Mouse (Mus musculus): ENCODE data around the gene Zfp319. TPM values are rescaled to one million over a fixed set of nuclear protein-coding genes. Genes with fewer than 3 reads are reported as not detected.

Gene Zfp319
- polyA plus RNA-seq, 1 experiment from 2014 or later, result 4.8 TPM

DNA sequence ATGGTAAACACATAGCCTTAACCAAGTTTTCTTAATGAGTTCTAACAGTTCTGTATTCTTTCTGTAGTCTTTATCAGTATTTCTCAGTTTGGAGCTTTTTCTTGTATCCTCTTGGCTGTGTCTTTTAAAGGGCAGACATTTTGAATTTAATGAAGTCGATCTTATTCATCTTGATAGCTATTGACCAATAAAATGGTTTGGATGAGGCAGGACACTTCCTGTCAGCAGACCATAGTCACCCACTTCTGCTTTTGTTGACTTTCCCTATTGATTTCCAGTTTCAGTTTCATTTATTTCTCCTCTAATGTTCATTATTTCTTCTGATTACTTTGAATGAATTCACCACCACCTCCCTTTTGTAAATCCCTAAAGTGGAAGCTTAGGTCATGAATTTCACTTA is 4.0 kb upstream of the Zfp319 start:
- Histone ChIP-seq H3K27ac (peak overlapping the region; percentile 86), H3K4me3 (ENCODE audit: inconsistent target) (peak overlapping the region; percentile 14; the same call in 1 of the 2 replicates), H3K79me2 (ENCODE audit: inconsistent target) (peaks cover 84% of the 10 kb centered on the region), H3K36me3 (ENCODE audit: inconsistent target) (peaks cover 51% of the 10 kb centered on the region)
- WGBS (ENCODE audit: missing documents), result 0% methylated on average over 1 of the region's 1 CpGs

DNA sequence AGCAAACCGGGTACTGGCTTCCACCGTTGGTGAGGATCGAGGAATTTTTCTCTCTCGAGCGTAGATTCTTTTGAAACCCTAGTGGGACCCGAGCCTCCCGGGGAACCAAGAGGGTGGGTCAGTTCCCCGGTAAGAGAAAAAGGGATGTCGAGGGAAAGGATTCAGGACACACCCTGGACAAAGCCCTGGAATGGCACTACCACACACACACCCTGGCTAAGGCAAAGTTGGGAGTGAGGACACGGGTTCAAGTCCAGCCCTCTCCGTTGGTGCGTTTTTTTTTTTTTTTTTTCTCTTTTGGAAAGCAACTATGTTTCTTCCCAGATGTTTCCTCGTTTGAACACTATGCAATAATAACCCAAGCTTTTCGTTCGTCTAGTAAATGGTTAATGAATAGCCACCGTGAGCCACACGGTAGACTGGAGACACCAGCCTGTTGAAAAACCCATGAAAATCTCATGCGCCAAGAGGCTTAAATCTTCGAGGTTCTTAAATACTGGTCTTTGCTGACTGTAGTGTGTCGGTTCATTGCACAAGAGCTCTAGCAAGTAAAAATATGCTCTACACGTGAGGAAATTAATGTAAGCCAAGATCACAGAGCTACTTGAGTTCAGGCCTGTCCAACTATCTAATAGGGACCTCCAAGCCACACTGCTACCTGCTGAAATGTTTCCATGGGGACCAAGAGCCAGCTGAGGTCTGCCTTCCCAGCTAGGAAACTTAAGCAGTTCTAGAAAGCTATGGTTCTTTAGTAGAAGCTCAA is 868 bp upstream of the Zfp319 start:
- H3K27ac ChIP-seq, result peak overlapping the region; percentile 76
- WGBS (ENCODE audit: missing documents), result 11% methylated on average over 21 of the region's 21 CpGs
- H3K4me3 ChIP-seq (ENCODE audit: inconsistent target), result peak overlapping the region; percentile 87
- H3K79me2 ChIP-seq (ENCODE audit: inconsistent target), result peaks cover 84% of the 10 kb centered on the region
- H3K36me3 ChIP-seq (ENCODE audit: inconsistent target), result peaks cover 26% of the 10 kb centered on the region

DNA sequence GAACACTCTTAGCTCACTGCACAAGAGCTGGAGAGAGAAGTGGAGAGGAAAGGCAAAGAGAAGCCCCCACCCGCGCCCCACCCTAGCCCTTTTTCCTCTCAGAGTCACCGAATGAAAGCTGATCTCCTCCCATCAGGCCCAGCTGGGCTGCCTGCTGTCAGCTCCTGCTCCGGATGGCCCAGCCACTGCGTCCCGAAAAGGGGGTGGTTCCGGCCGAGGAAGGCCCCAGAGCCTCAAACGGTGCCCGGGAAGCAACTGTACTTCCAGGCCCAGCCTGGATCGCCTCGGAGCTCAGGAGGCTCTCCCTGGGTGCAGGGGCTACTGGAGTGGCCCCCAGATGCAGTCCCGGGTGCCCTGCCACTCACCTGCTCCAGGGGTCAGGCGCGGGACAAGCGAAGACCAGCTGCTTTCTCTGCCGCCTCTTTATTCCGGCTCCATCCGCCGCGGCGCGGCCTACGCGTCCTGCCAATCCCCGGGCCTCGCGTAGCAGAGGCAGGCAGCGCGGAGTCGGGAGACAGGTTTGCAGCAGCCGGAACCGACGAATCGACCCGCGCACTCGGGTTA is 512 bp downstream of the Zfp319 start:
- peak overlapping the region; percentile 82 for H3K4me3 ChIP-seq (ENCODE audit: inconsistent target)
- peaks cover 34% of the 10 kb centered on the region for H3K36me3 ChIP-seq (ENCODE audit: inconsistent target)
- 1% methylated on average over 38 of the region's 38 CpGs for WGBS (ENCODE audit: missing documents)
- H3K79me2 ChIP-seq (ENCODE audit: inconsistent target), result peaks cover 74% of the 10 kb centered on the region
- H3K27ac ChIP-seq, result peak overlapping the region; percentile 52

DNA sequence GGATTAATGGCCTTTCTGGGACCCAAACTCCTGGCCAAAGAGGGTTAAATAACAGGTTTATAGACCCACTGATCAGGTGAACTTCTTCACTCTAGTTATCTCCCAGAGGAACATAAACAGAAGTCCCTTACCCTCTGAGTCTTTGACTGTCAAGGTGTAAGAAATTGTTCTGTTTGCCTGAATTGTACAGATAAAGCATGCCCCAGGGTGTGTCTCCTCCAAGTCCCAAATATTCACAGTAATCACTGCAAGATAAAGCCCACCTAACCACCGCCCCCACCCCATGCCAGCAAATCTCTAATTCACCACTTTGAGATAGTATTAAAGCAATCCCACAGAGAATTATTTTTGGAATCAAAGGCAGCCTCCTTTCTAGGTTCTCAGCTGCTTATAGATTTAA is 1.4 kb downstream of the Zfp319 start:
- Histone ChIP-seq H3K36me3 (ENCODE audit: inconsistent target) (peaks cover 42% of the 10 kb centered on the region), H3K79me2 (ENCODE audit: inconsistent target) (peaks cover 72% of the 10 kb centered on the region), H3K27ac (0 out of 2 replicates have a peak overlapping the region, but pooled peaks have one; percentile 52), H3K4me3 (ENCODE audit: inconsistent target) (peak overlapping the region; percentile 82)
- WGBS (ENCODE audit: missing documents), result 75% methylated on average over 1 of the region's 1 CpGs

DNA sequence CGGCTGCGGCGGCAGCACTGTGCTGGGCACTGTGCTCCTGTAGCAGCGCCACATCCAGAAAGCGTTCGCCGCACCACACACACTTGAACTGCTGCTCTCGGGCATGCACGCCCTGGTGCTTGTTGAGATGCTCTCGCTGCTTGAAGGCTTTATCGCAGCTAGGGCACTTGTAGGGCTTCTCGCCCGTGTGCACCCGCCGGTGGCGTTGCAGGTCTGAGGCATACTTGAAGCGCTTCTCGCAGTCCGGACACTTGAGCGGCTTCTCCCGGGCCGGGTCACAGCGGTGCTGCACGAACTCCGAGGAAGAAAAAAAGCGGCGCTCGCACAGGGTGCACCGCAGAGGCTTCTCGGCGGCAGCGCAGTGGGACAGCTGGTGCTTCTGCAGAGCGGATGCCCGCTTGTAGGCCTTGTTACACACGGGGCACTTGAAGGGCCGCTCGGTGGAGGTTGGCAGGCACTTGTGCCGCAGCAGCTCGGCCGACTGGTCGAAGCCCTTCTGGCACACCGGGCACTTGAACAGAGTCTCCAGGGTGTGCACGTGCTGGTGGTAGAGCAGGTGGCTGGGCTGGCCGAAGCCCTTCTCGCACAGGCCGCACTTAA is 3.8 kb downstream of the Zfp319 start:
- H3K36me3 ChIP-seq (ENCODE audit: inconsistent target), result peaks cover 34% of the 10 kb centered on the region; the same call in 1 of the 2 replicates

DNA sequence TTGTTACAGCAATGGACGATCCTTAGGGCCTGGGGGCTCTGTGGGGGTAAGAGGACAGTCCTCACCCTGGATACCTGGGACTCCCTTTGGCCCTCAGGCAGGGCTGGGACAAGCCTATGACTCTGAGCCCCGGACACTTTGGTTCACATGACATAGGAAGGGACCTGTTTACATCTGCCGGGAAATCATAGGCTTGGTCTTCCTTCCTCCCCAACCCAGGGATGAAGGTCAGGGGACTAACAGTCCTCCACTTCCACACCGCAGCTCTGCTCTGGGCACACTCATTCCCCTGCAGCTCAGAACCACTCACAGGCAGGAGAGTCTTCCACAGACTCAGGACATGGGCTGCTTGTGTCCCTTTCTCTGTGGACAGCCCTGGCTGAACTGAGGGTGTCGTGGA is 4.9 kb downstream of the Zfp319 start:
- no peak overlapping the region for H3K27ac ChIP-seq
- H3K36me3 ChIP-seq (ENCODE audit: inconsistent target), result peaks cover 34% of the 10 kb centered on the region; the same call in 1 of the 2 replicates
- H3K79me2 ChIP-seq (ENCODE audit: inconsistent target), result peaks cover 42% of the 10 kb centered on the region
- H3K4me3 ChIP-seq (ENCODE audit: inconsistent target), result no peak overlapping the region
- WGBS (ENCODE audit: missing documents), result 85% methylated on average over 5 of the region's 5 CpGs

More for the DNA sequence above, 3.8 kb downstream of the Zfp319 start:
- no peak overlapping the region for H3K27ac ChIP-seq
- WGBS (ENCODE audit: missing documents), result 95% methylated on average over 44 of the region's 46 CpGs
- no peak overlapping the region for H3K4me3 ChIP-seq (ENCODE audit: inconsistent target)
- H3K79me2 ChIP-seq (ENCODE audit: inconsistent target), result peaks cover 49% of the 10 kb centered on the region

DNA sequence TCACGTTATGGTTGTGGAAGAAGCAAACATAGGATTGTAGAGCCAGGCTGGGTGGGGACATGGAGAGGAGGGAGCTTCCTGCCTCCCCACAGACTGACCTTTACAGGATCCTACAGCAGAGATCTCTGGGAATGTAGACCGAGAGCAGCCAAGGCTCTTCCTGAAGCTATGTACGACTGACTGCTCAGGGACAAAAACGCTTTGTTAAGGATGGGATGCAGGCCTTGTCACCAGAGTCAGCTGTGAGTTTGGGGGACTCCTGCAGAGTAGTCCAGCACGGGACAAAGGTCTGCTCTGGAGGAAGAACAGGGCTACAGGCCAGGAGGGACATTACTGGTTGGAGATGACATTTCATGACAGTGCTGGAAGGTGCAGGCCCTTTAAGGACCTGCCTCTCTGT is 7.1 kb downstream of the Zfp319 start:
- H3K79me2 ChIP-seq (ENCODE audit: inconsistent target), result peaks cover 24% of the 10 kb centered on the region
- 85% methylated on average over 5 of the region's 5 CpGs for WGBS (ENCODE audit: missing documents)
- peaks cover 34% of the 10 kb centered on the region; the same call in 1 of the 2 replicates for H3K36me3 ChIP-seq (ENCODE audit: inconsistent target)
- no peak overlapping the region for H3K27ac ChIP-seq
- no peak overlapping the region for H3K4me3 ChIP-seq (ENCODE audit: inconsistent target)

DNA sequence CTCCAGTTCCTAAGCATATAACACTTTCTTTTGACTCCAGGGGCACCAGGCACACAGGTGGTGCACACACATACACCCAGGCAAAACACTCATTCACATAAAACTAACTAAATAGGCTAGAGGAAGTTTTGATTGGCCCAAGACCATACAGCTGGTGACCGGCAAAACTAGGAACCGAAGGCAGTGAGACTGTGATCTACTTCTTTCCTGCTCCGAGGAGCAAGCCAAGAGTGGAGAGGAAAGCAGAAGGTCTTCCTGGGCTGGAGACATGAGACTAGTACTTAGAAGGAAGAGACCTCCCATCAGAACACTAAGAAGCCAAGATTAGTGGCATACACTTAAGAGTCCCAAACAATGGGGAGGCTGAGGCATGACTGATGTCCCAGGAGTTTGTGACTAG is 8.5 kb downstream of the Zfp319 start:
- H3K36me3 ChIP-seq (ENCODE audit: inconsistent target), result peaks cover 29% of the 10 kb centered on the region; the same call in 1 of the 2 replicates
- 65% methylated on average over 3 of the region's 3 CpGs for WGBS (ENCODE audit: missing documents)
- no peak overlapping the region for H3K27ac ChIP-seq
- no peak overlapping the region for H3K4me3 ChIP-seq (ENCODE audit: inconsistent target)
- peaks cover 10% of the 10 kb centered on the region; the same call in 1 of the 2 replicates for H3K79me2 ChIP-seq (ENCODE audit: inconsistent target)

DNA sequence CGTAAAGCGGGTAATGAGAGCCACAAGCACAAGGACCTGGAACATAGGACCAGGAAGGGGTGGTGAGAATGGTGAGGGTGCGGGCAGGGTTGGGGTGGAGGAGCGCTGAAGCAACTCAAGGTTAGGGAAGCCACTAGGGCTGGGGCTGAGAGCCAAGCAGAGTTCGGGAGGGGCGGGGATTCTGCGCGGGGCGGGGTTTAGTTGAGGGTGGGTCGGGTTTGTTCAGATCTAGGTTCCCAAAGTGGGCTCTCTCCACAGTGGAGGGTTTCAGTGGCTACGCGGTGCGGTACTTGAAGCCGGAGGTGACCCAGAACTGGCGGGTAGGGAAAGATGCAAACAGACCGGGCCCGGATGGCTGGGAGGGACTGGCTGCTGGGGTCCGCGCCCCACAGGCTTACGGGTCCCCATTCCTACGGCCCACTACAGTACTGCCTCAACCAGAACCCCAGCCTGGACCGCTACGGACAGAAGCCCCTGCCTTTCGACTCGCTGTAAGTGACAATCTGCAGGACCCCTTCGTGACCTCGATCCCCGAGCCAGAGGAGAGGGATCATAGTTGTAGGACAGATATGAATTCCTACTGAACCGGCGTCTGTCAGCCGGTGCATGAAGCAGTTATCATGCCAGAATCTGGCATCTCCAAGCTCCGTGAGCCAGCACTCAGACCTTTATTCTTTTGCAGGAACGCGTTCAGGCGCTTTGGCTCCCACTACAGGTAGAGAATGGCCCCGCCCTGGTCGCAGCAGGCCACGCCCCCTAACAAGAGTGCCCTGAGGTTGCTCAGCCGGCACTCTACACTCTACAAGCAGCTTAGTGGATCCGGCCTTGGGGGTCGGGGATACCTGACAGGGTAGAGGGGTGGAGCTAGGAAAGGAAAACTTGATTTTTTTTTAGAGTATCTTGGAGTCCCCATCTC is 11.3 kb downstream of the Zfp319 start:
- peaks cover 8% of the 10 kb centered on the region; the same call in 1 of the 2 replicates for H3K36me3 ChIP-seq (ENCODE audit: inconsistent target)
- peak overlapping the region; percentile 21 for H3K4me3 ChIP-seq (ENCODE audit: inconsistent target)
- H3K79me2 ChIP-seq (ENCODE audit: inconsistent target), result no peaks in the 10 kb centered on the region
- no peak overlapping the region for H3K27ac ChIP-seq
- WGBS (ENCODE audit: missing documents), result 5% methylated on average over 41 of the region's 41 CpGs

DNA sequence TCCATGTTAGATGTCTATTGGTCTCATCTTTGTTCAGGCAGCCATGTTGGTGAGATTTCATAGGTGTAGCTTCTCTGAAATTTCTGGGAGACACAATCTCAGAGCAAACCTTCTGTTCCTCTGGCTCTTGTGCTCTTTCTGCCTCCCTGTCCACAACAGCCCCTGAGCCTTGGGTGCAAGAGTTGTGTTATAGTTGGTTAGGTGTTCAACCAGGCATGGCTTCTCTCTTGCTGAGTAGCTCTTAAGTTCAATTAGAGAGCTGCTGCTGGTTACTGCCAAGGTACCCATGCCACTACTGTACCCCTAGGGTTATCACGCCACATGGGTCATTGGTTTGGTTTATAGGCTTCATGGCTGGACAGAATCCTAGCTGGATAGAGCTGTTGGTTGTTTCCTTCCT is 16.4 kb downstream of the Zfp319 start:
- Histone ChIP-seq H3K4me3 (ENCODE audit: inconsistent target) (no peak overlapping the region), H3K79me2 (ENCODE audit: inconsistent target) (no peaks in the 10 kb centered on the region), H3K36me3 (ENCODE audit: inconsistent target) (no peaks in the 10 kb centered on the region), H3K27ac (no peak overlapping the region)
- WGBS (ENCODE audit: missing documents), result 91% methylated on average over 1 of the region's 1 CpGs

DNA sequence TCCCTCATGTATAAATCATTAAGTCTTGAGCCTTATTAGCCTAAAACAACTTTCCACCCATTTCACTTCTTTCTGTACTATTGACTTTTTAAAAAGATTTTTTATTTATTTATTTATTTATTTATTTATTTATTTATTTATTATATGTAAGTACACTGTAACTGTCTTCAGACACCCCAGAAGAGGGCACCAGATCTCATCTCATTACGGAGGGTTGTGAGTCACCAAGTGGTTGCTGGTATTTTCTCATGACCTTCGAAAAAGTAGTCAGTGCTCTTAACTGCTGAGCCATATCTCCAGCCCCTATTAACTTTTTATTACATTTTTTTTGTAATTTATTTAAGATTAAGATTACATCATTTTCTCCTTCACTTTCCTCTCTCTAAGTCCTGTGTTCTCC is 17.0 kb downstream of the Zfp319 start:
- no peak overlapping the region for H3K27ac ChIP-seq
- WGBS (ENCODE audit: missing documents), result 28% methylated on average over 2 of the region's 2 CpGs
- no peaks in the 10 kb centered on the region for H3K36me3 ChIP-seq (ENCODE audit: inconsistent target)
- H3K4me3 ChIP-seq (ENCODE audit: inconsistent target), result no peak overlapping the region
- H3K79me2 ChIP-seq (ENCODE audit: inconsistent target), result no peaks in the 10 kb centered on the region

DNA sequence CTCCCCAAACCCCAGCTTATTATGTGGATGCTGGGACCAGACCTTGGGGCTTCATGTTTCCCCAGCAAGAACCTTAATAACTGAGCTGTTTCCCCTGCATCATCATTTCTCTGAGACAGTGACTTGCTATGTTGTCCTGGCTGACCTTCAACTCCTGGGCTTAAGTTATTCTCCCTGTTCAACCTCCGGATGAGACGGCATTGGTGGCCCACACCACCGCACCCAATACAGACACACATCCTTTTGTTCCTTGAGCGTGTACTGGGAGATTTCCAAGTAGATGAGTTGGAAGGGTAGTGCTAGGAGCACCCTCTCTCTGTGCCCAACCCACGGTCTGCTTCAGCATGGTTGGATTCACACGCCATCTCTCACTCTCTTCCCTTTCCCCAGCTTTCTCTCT is 17.9 kb downstream of the Zfp319 start:
- no peaks in the 10 kb centered on the region for H3K36me3 ChIP-seq (ENCODE audit: inconsistent target)
- no peak overlapping the region for H3K27ac ChIP-seq
- 93% methylated on average over 6 of the region's 6 CpGs for WGBS (ENCODE audit: missing documents)
- no peaks in the 10 kb centered on the region for H3K79me2 ChIP-seq (ENCODE audit: inconsistent target)
- no peak overlapping the region for H3K4me3 ChIP-seq (ENCODE audit: inconsistent target)

DNA sequence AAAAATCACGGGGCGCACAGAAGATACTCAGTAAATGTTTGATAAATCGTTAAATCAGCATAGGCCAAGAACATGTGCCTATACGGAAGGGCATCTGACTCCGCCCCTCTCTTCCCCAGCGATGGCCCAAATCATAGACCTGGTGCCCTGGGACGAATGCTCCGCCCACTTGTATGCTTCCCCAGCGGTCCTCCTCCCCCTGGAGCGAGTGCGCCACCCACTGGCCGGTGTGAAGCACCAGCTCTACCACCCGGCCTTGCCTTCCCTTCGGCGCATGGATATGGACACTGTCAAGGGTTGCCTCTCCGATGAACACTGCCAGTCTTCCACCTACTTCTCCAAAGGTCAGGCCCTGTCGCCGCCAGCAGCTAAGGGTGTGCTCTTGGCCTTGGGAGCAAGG is 18.9 kb downstream of the Zfp319 start:
- Histone ChIP-seq H3K4me3 (ENCODE audit: inconsistent target) (no peak overlapping the region), H3K36me3 (ENCODE audit: inconsistent target) (no peaks in the 10 kb centered on the region), H3K79me2 (ENCODE audit: inconsistent target) (no peaks in the 10 kb centered on the region), H3K27ac (no peak overlapping the region)
- 78% methylated on average over 18 of the region's 18 CpGs for WGBS (ENCODE audit: missing documents)

DNA sequence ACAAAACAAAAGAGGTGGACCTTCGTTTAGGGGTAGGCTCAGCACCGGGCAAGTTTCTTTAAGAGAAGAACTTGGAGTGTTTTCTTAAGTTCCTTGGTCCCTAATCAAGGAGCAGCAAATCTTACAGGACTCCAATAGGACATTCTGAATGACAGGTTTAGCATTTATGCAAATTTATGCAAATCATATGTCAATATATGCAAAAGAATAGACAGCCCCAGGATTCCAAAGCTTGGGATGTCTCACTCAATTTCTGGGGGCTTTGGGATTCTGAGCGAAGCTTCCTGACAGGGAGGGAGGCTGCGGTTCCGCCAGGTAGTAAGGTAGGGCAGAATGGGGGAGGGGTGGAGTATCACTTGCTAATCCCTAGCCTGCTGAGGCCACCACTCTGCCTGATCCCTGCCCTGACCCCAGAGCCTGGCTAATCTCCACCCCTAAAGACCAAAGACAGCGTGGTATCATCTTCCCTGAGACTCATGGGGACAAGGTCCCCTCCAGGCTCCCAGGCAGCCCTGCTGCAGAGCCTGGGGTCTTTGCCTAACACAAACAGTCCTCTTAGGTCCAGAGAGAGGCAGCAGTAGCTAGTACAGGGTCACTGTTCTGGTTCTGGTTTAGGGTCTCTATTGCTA is 21.3 kb downstream of the Zfp319 start, which contains the start of gene Tepp:
Tepp (plus strand) TSS at position 225 of the 629 bp plus-strand sequence.
- H3K27ac ChIP-seq, result no peak within 1 kb of the TSS
- no peaks in the 10 kb centered on the region for H3K79me2 ChIP-seq (ENCODE audit: inconsistent target)
- 95% methylated on average over 6 of the region's 6 CpGs for WGBS (ENCODE audit: missing documents)
- no peak within 1 kb of the TSS for H3K4me3 ChIP-seq (ENCODE audit: inconsistent target)
- no peaks in the 10 kb centered on the region for H3K36me3 ChIP-seq (ENCODE audit: inconsistent target)
